Mouse (Mus musculus): ENCODE measurements at regions not wholly inside any gene's neighbourhood (a gene's known extent, or its start where the extent isn't known, plus 50 kb on each side); places are given as distances from the start of the nearest gene placed in this dataset.

- Histone ChIP-seq H3K4me1 (ENCODE audit: insufficient read depth) (peaks cover 2% of the 10 kb centered on the region; the same call in 1 of the 2 replicates), H3K9me3 (ENCODE audit: low read length) (no peaks in the 10 kb centered on the region), H3K4me3 (ENCODE audit: low read depth, low read length) (no peak overlapping the region), H3K36me3 (replicated peaks; ENCODE audit: insufficient read depth, low read length) (no peaks in the 10 kb centered on the region), H3K27me3 (ENCODE audit: insufficient read depth, low read length) (no peaks in the 10 kb centered on the region), H3K9ac (replicated peaks) (no peak overlapping the region), H3K27ac (ENCODE audit: low read depth) (no peak overlapping the region), H3K4me2 (ENCODE audit: low read depth, low read length) (no peak overlapping the region)
- DNase-seq (no peak), ATAC-seq (no peak)
- 60% methylated on average over 2 of the region's 2 CpGs for WGBS (ENCODE audit: insufficient replicate concordance)
- no peak for TF ChIP-seq CTCF (IDR thresholded peaks at IDR 0.05; ENCODE audit: low read depth)
- TF ChIP-seq EP300 (IDR thresholded peaks at IDR 0.05; ENCODE audit: low read depth) = no peak
Measured at GRCm38 (mm10) chr2:61114620-61115019, 151.6 kb upstream of the Rbms1 start.

GRCm38 (mm10) chr2:61113916-61114315 is 150.9 kb upstream of the Rbms1 start:
- 82% methylated on average over 6 of the region's 6 CpGs for WGBS (ENCODE audit: insufficient replicate concordance)
- H3K4me3 ChIP-seq (ENCODE audit: low read depth, low read length) = no peak overlapping the region
- peaks cover 2% of the 10 kb centered on the region; the same call in 1 of the 2 replicates for H3K4me1 ChIP-seq (ENCODE audit: insufficient read depth)
- H3K9me3 ChIP-seq (ENCODE audit: low read length) = no peaks in the 10 kb centered on the region
- no peak for TF ChIP-seq EP300 (IDR thresholded peaks at IDR 0.05; ENCODE audit: low read depth)
- TF ChIP-seq CTCF (IDR thresholded peaks at IDR 0.05; ENCODE audit: low read depth) = no peak
- no peaks in the 10 kb centered on the region for H3K27me3 ChIP-seq (ENCODE audit: insufficient read depth, low read length)
- ATAC-seq (no peak), DNase-seq (no peak)
- H3K9ac ChIP-seq (replicated peaks) = no peak overlapping the region
- H3K4me2 ChIP-seq (ENCODE audit: low read depth, low read length) = no peak overlapping the region
- no peaks in the 10 kb centered on the region for H3K36me3 ChIP-seq (replicated peaks; ENCODE audit: insufficient read depth, low read length)
- no peak overlapping the region for H3K27ac ChIP-seq (ENCODE audit: low read depth)

- H3K27me3 ChIP-seq (ENCODE audit: insufficient read depth, low read length) = no peaks in the 10 kb centered on the region
- no peak for TF ChIP-seq EP300 (IDR thresholded peaks at IDR 0.05; ENCODE audit: low read depth)
- no peak for TF ChIP-seq CTCF (IDR thresholded peaks at IDR 0.05; ENCODE audit: low read depth)
Measured at GRCm38 (mm10) chr2:61110591-61110990, 147.6 kb upstream of the Rbms1 start.

GRCm38 (mm10) chr2:61109564-61109963 is 146.6 kb upstream of the Rbms1 start:
- no peaks in the 10 kb centered on the region for H3K27me3 ChIP-seq (ENCODE audit: insufficient read depth, low read length)
- WGBS (ENCODE audit: insufficient replicate concordance) = 39% methylated on average over 3 of the region's 3 CpGs

More at GRCm38 (mm10) chr2:61110591-61110990, 147.6 kb upstream of the Rbms1 start:
- peaks cover 2% of the 10 kb centered on the region; the same call in 1 of the 2 replicates for H3K4me1 ChIP-seq (ENCODE audit: insufficient read depth)
- H3K4me2 ChIP-seq (ENCODE audit: low read depth, low read length) = no peak overlapping the region
- DNase-seq (no peak), ATAC-seq (no peak)
- H3K27ac ChIP-seq (ENCODE audit: low read depth) = no peak overlapping the region
- H3K4me3 ChIP-seq (ENCODE audit: low read depth, low read length) = no peak overlapping the region
- H3K36me3 ChIP-seq (replicated peaks; ENCODE audit: insufficient read depth, low read length) = no peaks in the 10 kb centered on the region
- H3K9ac ChIP-seq (replicated peaks) = no peak overlapping the region
- no peaks in the 10 kb centered on the region for H3K9me3 ChIP-seq (ENCODE audit: low read length)
- 24% methylated on average over 9 of the region's 9 CpGs for WGBS (ENCODE audit: insufficient replicate concordance)

GRCm38 (mm10) chr2:61105169-61105568 is 142.2 kb upstream of the Rbms1 start:
- Histone ChIP-seq H3K27ac (ENCODE audit: low read depth) (no peak overlapping the region), H3K9me3 (ENCODE audit: low read length) (no peaks in the 10 kb centered on the region), H3K4me2 (ENCODE audit: low read depth, low read length) (no peak overlapping the region), H3K36me3 (replicated peaks; ENCODE audit: insufficient read depth, low read length) (no peaks in the 10 kb centered on the region), H3K4me1 (ENCODE audit: insufficient read depth) (no peaks in the 10 kb centered on the region), H3K9ac (replicated peaks) (no peak overlapping the region), H3K27me3 (ENCODE audit: insufficient read depth, low read length) (no peaks in the 10 kb centered on the region), H3K4me3 (ENCODE audit: low read depth, low read length) (no peak overlapping the region)
- 68% methylated on average over 6 of the region's 6 CpGs for WGBS (ENCODE audit: insufficient replicate concordance)
- ATAC-seq (no peak), DNase-seq (no peak)
- TF ChIP-seq CTCF (IDR thresholded peaks at IDR 0.05; ENCODE audit: low read depth) = no peak
- no peak for TF ChIP-seq EP300 (IDR thresholded peaks at IDR 0.05; ENCODE audit: low read depth)

More at GRCm38 (mm10) chr2:61109564-61109963, 146.6 kb upstream of the Rbms1 start:
- TF ChIP-seq EP300 (IDR thresholded peaks at IDR 0.05; ENCODE audit: low read depth) = no peak
- TF ChIP-seq CTCF (IDR thresholded peaks at IDR 0.05; ENCODE audit: low read depth) = no peak
- Histone ChIP-seq H3K9me3 (ENCODE audit: low read length) (no peaks in the 10 kb centered on the region), H3K9ac (replicated peaks) (no peak overlapping the region), H3K4me2 (ENCODE audit: low read depth, low read length) (no peak overlapping the region), H3K4me1 (ENCODE audit: insufficient read depth) (peaks cover 2% of the 10 kb centered on the region; the same call in 1 of the 2 replicates), H3K36me3 (replicated peaks; ENCODE audit: insufficient read depth, low read length) (no peaks in the 10 kb centered on the region), H3K4me3 (ENCODE audit: low read depth, low read length) (no peak overlapping the region), H3K27ac (ENCODE audit: low read depth) (no peak overlapping the region)
- no peak for DNase-seq
- no peak for ATAC-seq

GRCm38 (mm10) chr2:61100854-61101253 is 137.9 kb upstream of the Rbms1 start:
- H3K27me3 ChIP-seq (ENCODE audit: insufficient read depth, low read length) = no peaks in the 10 kb centered on the region
- no peaks in the 10 kb centered on the region for H3K36me3 ChIP-seq (replicated peaks; ENCODE audit: insufficient read depth, low read length)
- ATAC-seq (no peak), DNase-seq (no peak)
- H3K4me3 ChIP-seq (ENCODE audit: low read depth, low read length) = no peak overlapping the region
- TF ChIP-seq EP300 (IDR thresholded peaks at IDR 0.05; ENCODE audit: low read depth) (no peak), CTCF (IDR thresholded peaks at IDR 0.05; ENCODE audit: low read depth) (no peak)
- no peak overlapping the region for H3K9ac ChIP-seq (replicated peaks)
- no peaks in the 10 kb centered on the region for H3K4me1 ChIP-seq (ENCODE audit: insufficient read depth)
- H3K27ac ChIP-seq (ENCODE audit: low read depth) = no peak overlapping the region
- H3K4me2 ChIP-seq (ENCODE audit: low read depth, low read length) = no peak overlapping the region
- H3K9me3 ChIP-seq (ENCODE audit: low read length) = no peaks in the 10 kb centered on the region
- 79% methylated on average over 4 of the region's 4 CpGs for WGBS (ENCODE audit: insufficient replicate concordance)

GRCm38 (mm10) chr2:61088501-61088900 is 125.5 kb upstream of the Rbms1 start:
- ATAC-seq (no peak), DNase-seq (no peak)
- TF ChIP-seq EP300 (IDR thresholded peaks at IDR 0.05; ENCODE audit: low read depth) (no peak), CTCF (IDR thresholded peaks at IDR 0.05; ENCODE audit: low read depth) (no peak)

More at GRCm38 (mm10) chr2:61088501-61088900, 125.5 kb upstream of the Rbms1 start:
- no peak overlapping the region for H3K4me3 ChIP-seq (ENCODE audit: low read depth, low read length)
- no peak overlapping the region for H3K27ac ChIP-seq (ENCODE audit: low read depth)
- no peaks in the 10 kb centered on the region for H3K9me3 ChIP-seq (ENCODE audit: low read length)
- no peak overlapping the region for H3K4me2 ChIP-seq (ENCODE audit: low read depth, low read length)
- no peaks in the 10 kb centered on the region for H3K4me1 ChIP-seq (ENCODE audit: insufficient read depth)
- H3K27me3 ChIP-seq (ENCODE audit: insufficient read depth, low read length) = no peaks in the 10 kb centered on the region
- H3K36me3 ChIP-seq (replicated peaks; ENCODE audit: insufficient read depth, low read length) = no peaks in the 10 kb centered on the region
- no peak overlapping the region for H3K9ac ChIP-seq (replicated peaks)
